14 mouse cellular contexts compared by ENCODE assay signal in genomic region chr17:71038812-71039211, GRCm38 (mm10). TPM values are rescaled to one million over a fixed set of nuclear protein-coding genes. Genes with fewer than 3 reads are reported as not detected.
A peak's percentile ranks its signal among the peaks of the same experiment; 100 is the strongest.
DNase-seq lines count a peak whose midpoint lies in the region; ATAC-seq lines count a peak whose summit lies in the region.
"Had no signal": no experiment of that assay in that cellular context is flagged by ENCODE, and none has a peak within 500 bp of the region (broad histone marks: within the 10 kb centered on the region; RNA-seq: fewer than 3 reads in every experiment).

No protein-coding gene starts in this region.

- no peak overlapping the region for H3K4me3 ChIP-seq in heart, embryonic 14.5 days (ENCODE audit: control insufficient read depth in 1 of 2, insufficient read depth in 1 of 2, low read depth in 1 of 2, low read length in 2 of 2)
- no peak overlapping the region for H3K4me3 ChIP-seq in limb, embryonic 15.5 days
- H3K4me3 ChIP-seq: erythroblast, embryonic 14.5 days; midbrain, embryonic 13.5 days; neural tube, embryonic 13.5 days had no signal

- H3K27me3 ChIP-seq in heart, embryonic 14.5 days (ENCODE audit: control insufficient read depth, insufficient read depth, low read length), result no peaks in the 10 kb centered on the region
- no peaks in the 10 kb centered on the region for H3K27me3 ChIP-seq in limb, embryonic 15.5 days
- H3K27me3 ChIP-seq: neural tube, embryonic 13.5 days had no signal

- ATAC-seq in heart, embryonic 14.5 days (ENCODE audit: insufficient number of reproducible peaks, insufficient read depth, low FRiP score, low read depth), result no peak; the same call in 1 of the 2 replicates
- ATAC-seq in limb, embryonic 15.5 days (ENCODE audit: insufficient number of reproducible peaks, low FRiP score, low TSS enrichment, low read depth), result peak; percentile 63; the same call in 1 of the 2 replicates
- ATAC-seq: inflammation-experienced regulatory T-cells, adult 6 months; midbrain, embryonic 13.5 days had no signal

- peaks cover 16 to 39% of the 10 kb centered on the region in 2 experiments for H3K4me1 ChIP-seq in heart, embryonic 14.5 days (ENCODE audit: control insufficient read depth in 2 of 2, insufficient read depth in 2 of 2, low read length in 2 of 2)
- peaks cover 15% of the 10 kb centered on the region for H3K4me1 ChIP-seq in limb, embryonic 15.5 days

- peak; percentile 31 for DNase-seq in embryo, embryonic 10 days (ENCODE audit: low spot score)
- DNase-seq in embryo, embryonic 9.5 days (ENCODE audit: extremely low spot score), result no peak
- peak; percentile 34 to 46 for DNase-seq in kidney, postnatal 4 days
- no peak for DNase-seq in kidney, adult 8-10 months
- no peak for DNase-seq in Muller cell, postnatal 12 days (ENCODE audit: inconsistent ontology term)
- no peak for DNase-seq in right cerebral cortex, adult 18-20 months
- DNase-seq: cerebellum, postnatal 14 days; lung, adult 18-20 months had no signal

- H3K9ac ChIP-seq in heart, embryonic 14.5 days (ENCODE audit: low read length), result no peak overlapping the region
- no peak overlapping the region for H3K9ac ChIP-seq in limb, embryonic 15.5 days
- H3K9ac ChIP-seq: midbrain, embryonic 13.5 days; neural tube, embryonic 13.5 days had no signal

- peak overlapping the region; percentile 20 to 28; a peak in 3 of 4 replicates for H3K27ac ChIP-seq in heart, embryonic 14.5 days (replicated peaks in 1 of 2; ENCODE audit: control insufficient read depth in 1 of 2, insufficient read depth in 1 of 2, low read depth in 2 of 2, low read length in 2 of 2)
- H3K27ac ChIP-seq in limb, embryonic 15.5 days, result peak overlapping the region; percentile 7; the same call in 1 of the 2 replicates
- H3K27ac ChIP-seq: midbrain, embryonic 13.5 days; neural tube, embryonic 13.5 days had no signal

- 39% methylated on average over 5 of the region's 5 CpGs for WGBS in heart, embryonic 14.5 days
- WGBS in limb, embryonic 15.5 days, result 55% methylated on average over 5 of the region's 5 CpGs

- H3K36me3 ChIP-seq in heart, embryonic 14.5 days (ENCODE audit: control insufficient read depth, insufficient read depth, low read length), result peaks cover 94% of the 10 kb centered on the region
- no peaks in the 10 kb centered on the region for H3K36me3 ChIP-seq in limb, embryonic 15.5 days
- H3K36me3 ChIP-seq: midbrain, embryonic 13.5 days; neural tube, embryonic 13.5 days had no signal

- no peak overlapping the region for H3K4me2 ChIP-seq in heart, embryonic 14.5 days (ENCODE audit: low read length)
- H3K4me2 ChIP-seq in limb, embryonic 15.5 days, result no peak overlapping the region
- H3K4me2 ChIP-seq: midbrain, embryonic 13.5 days; neural tube, embryonic 13.5 days had no signal

- no peaks in the 10 kb centered on the region for H3K9me3 ChIP-seq in heart, embryonic 14.5 days (ENCODE audit: control insufficient read depth, low read length)
- no peaks in the 10 kb centered on the region for H3K9me3 ChIP-seq in limb, embryonic 15.5 days
- H3K9me3 ChIP-seq: midbrain, embryonic 13.5 days; neural tube, embryonic 13.5 days had no signal

RNA-seq across cellular contexts. Expression of gene Myl12a, which starts 36.1 kb away (rescaled TPM):
- polyA plus RNA-seq in heart, embryonic 14.5 days (2014; fragmentation: Nextera tagmentation; extraction: Ambion mirVana), result 746 and 761 TPM in 2 replicates
- 682 and 757 TPM in 2 replicates for polyA plus RNA-seq in limb, embryonic 15.5 days (2015; fragmentation: Nextera tagmentation; extraction: Ambion mirVana)

RNA-seq across cellular contexts. Expression of gene Myom1, which starts 36.4 kb away (rescaled TPM):
- polyA plus RNA-seq in heart, embryonic 14.5 days (2014; fragmentation: Nextera tagmentation; extraction: Ambion mirVana), result 273 and 300 TPM in 2 replicates
- polyA plus RNA-seq in limb, embryonic 15.5 days (2015; fragmentation: Nextera tagmentation; extraction: Ambion mirVana), result 18.3 and 36.2 TPM in 2 replicates
- polyA plus RNA-seq: erythroblast, embryonic 14.5 days had no signal

Comparison
In these comparisons a context has a peak if more than half of its experiments do, and no peak if none do; other contexts are left out.
1. DNase-seq: peak in embryo, embryonic 10 days (single experiment) and kidney, postnatal 4 days (2 of 2); none in embryo, embryonic 9.5 days (single experiment), kidney, adult 8-10 months (0 of 2), Muller cell, postnatal 12 days (single experiment) and right cerebral cortex, adult 18-20 months (single experiment).